Mouse (Mus musculus): ENCODE measurements at regions not wholly inside any gene's neighbourhood (a gene's known extent, or its start where the extent isn't known, plus 50 kb on each side); places are given as distances from the start of the nearest gene placed in this dataset.

DNA sequence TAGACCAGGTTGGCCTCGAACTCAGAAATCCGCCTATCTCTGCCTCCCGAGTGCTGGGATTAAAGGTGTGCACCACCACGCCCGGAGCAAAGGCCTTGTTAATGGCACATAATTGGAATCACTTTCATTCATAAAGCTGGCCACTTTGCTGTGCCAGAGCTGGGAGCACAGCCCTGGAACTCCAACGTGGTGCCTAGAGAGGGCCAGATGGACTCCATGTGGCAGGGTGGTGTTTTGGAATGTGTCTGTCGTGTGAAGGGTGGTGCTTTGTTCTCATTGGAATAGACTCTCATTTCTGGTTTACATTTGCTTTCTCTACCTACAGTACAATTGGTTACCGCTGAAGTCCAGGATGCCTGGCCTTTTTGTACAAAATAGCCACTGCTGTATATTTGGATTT lies 150.2 kb downstream of the Cartpt start:
- no peak for ATAC-seq (replicated peaks in 1 of 2; ENCODE audit: insufficient read depth in 1 of 2, low FRiP score in 2 of 2, low TSS enrichment in 1 of 2, low read depth in 1 of 2, poor library complexity in 2 of 2, severe bottlenecking in 2 of 2)

DNA sequence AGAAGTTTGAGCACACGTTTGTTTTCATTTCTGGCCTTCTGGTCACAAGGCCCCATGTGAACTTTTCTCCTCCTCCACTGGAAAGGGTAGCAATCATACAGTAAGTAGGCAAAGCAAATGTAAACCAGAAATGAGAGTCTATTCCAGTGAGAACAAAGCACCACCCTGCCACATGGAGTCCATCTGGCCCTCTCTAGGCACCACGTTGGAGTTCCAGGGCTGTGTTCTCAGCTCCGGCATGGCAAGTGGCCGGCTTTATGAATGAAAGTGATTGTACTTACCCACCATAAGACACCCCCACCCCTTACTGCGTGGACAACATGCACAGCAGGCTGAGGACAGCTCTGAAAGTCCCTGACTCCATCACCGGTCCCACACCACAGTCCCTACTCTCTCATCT lies 151.5 kb downstream of the Cartpt start:
- no peak for ATAC-seq (replicated peaks in 1 of 2; ENCODE audit: insufficient read depth in 1 of 2, low FRiP score in 2 of 2, low TSS enrichment in 1 of 2, low read depth in 1 of 2, poor library complexity in 2 of 2, severe bottlenecking in 2 of 2)

- ATAC-seq (replicated peaks in 1 of 2; ENCODE audit: insufficient read depth in 1 of 2, low FRiP score in 2 of 2, low TSS enrichment in 1 of 2, low read depth in 1 of 2, poor library complexity in 2 of 2, severe bottlenecking in 2 of 2): no peak
Observed at GRCm38 (mm10) chr13:99748128-99748527, 152.8 kb downstream of the Cartpt start.

DNA sequence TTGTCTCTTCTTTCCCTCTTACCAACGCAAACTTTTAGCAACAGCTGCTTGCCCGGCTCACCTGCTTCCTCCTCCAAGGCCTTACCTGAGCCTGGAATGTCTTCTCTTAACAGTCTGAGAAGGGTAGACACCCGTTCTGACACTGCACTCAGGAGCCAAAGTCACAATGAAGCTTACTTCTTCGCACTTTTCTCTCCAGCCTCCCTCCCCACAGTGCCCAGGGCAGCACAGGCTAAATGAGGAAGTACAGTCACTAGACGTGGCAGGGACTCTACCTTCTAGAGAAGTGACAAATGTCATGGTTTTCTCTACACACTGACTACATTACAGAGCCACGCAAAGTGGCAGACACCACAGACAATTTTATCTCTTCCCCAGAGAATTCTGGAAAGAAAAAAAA lies 155.4 kb downstream of the Cartpt start:
- ATAC-seq (replicated peaks in 1 of 2; ENCODE audit: insufficient read depth in 1 of 2, low FRiP score in 2 of 2, low TSS enrichment in 1 of 2, low read depth in 1 of 2, poor library complexity in 2 of 2, severe bottlenecking in 2 of 2): peak; percentile 84 to 87

GRCm38 (mm10) chr13:99744790-99745120 lies 156.1 kb downstream of the Cartpt start:
- no peak for ATAC-seq (replicated peaks in 1 of 2; ENCODE audit: insufficient read depth in 1 of 2, low FRiP score in 2 of 2, low TSS enrichment in 1 of 2, low read depth in 1 of 2, poor library complexity in 2 of 2, severe bottlenecking in 2 of 2)

DNA sequence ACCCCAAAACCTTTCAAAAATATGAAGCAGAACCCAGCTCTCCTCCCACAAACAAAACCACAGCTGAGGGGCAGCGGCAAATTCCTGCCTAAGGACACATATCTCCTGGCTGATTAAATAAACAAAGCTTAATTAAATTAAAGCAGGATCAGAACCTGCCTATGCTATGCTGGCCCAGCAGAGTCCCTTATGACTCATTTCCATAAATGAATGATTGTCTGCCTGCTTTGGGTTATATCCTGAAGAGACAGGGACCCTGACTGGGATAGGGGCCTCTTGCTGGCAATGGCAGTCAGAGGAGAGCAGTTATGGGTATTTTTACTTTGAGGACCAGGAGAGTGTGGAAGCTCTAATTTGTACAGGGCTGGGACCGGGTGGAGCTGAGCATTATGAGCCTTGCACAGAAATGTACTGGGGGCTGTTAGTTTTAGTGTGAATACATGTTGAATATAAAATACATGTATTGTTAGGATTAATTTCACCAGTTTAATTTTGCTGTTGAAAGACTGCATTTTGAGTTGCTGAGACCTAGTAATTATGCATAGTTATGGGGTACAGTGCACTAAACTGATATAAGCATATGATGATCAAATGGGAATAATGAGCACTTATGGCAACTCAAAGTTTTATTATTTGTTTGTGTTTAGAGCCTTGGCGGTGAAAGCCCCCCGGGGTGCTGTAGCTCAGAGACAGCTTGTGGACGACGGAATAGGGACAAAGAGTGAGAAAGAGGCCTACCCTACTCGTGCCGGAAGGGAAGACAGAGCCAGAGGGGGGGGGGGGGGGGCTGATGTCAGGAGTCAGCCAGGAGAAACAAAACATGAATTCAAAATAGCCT lies 156.7 kb downstream of the Cartpt start:
- no peak for ATAC-seq (replicated peaks in 1 of 2; ENCODE audit: insufficient read depth in 1 of 2, low FRiP score in 2 of 2, low TSS enrichment in 1 of 2, low read depth in 1 of 2, poor library complexity in 2 of 2, severe bottlenecking in 2 of 2)

DNA sequence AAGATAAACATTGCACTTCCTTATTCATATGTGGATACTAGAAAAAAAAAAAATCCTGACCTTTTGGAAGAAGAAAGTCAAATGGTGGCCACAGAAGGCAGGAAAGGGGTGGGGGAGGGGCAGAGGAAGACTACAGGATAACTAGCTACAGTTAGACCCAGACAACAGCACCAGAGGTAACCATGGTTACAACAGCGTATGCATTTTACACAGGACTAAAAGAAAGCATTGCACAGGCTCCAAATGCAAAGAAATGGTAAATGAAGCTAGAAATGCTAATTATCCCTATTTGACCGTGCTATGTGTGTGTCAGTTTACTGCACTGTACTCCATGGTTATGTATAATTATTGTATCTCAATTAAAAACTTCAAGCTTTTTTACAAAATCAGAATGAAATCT lies 158.4 kb downstream of the Cartpt start:
- ATAC-seq (replicated peaks in 1 of 2; ENCODE audit: insufficient read depth in 1 of 2, low FRiP score in 2 of 2, low TSS enrichment in 1 of 2, low read depth in 1 of 2, poor library complexity in 2 of 2, severe bottlenecking in 2 of 2): no peak

GRCm38 (mm10) chr13:99741981-99742380 lies 158.9 kb downstream of the Cartpt start:
- ATAC-seq (replicated peaks in 1 of 2; ENCODE audit: insufficient read depth in 1 of 2, low FRiP score in 2 of 2, low TSS enrichment in 1 of 2, low read depth in 1 of 2, poor library complexity in 2 of 2, severe bottlenecking in 2 of 2): no peak

DNA sequence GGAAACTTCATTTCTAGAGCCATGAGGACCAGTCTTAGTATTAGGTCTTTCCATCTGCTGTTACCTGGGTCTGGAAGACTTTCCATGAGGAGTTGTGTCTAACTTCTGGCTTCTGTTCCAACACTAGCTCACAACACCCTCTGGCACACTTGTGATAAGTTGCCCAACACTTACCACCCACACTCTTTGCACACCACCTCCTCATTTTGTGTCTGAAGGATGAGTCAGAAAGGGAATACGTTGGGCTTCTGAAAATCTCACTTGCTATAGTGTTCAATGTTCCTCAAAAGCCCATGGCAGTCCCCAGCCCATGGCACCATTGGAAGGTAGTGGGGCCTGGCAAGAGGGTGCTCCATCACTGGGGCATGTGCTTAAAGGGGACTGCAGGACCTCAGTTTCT lies 161.5 kb downstream of the Cartpt start:
- ATAC-seq (replicated peaks in 1 of 2; ENCODE audit: insufficient read depth in 1 of 2, low FRiP score in 2 of 2, low TSS enrichment in 1 of 2, low read depth in 1 of 2, poor library complexity in 2 of 2, severe bottlenecking in 2 of 2): no peak

GRCm38 (mm10) chr13:99737271-99737670 lies 163.6 kb downstream of the Cartpt start:
- no peak for ATAC-seq (replicated peaks in 1 of 2; ENCODE audit: insufficient read depth in 1 of 2, low FRiP score in 2 of 2, low TSS enrichment in 1 of 2, low read depth in 1 of 2, poor library complexity in 2 of 2, severe bottlenecking in 2 of 2)

DNA sequence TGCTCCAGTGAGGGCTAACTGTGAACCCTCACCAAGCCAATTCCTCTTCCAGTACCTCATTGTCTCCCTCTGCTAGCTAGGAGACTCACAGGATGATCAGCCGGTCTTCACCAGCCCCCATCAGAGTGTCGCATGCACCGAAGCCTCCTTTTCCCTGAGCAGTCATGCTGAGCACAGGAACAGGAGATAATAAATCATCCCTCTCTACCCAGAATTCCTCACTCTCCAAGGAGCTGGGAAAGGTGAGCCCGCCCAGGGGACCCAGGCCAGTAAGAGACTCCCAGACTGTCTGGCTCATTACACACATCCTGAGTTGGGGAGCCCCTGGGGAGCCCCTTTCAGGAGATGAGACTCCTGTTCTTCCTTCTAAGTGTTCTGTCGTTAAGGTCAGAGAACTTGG lies 171.7 kb downstream of the Cartpt start:
- ATAC-seq (replicated peaks in 1 of 2; ENCODE audit: insufficient read depth in 1 of 2, low FRiP score in 2 of 2, low TSS enrichment in 1 of 2, low read depth in 1 of 2, poor library complexity in 2 of 2, severe bottlenecking in 2 of 2): no peak

- no peak for ATAC-seq (replicated peaks in 1 of 2; ENCODE audit: insufficient read depth in 1 of 2, low FRiP score in 2 of 2, low TSS enrichment in 1 of 2, low read depth in 1 of 2, poor library complexity in 2 of 2, severe bottlenecking in 2 of 2)
Observed at GRCm38 (mm10) chr13:99724245-99724644, 176.6 kb downstream of the Cartpt start.

GRCm38 (mm10) chr13:99723237-99723981 lies 177.5 kb downstream of the Cartpt start:
- ATAC-seq (replicated peaks in 1 of 2; ENCODE audit: insufficient read depth in 1 of 2, low FRiP score in 2 of 2, low TSS enrichment in 1 of 2, low read depth in 1 of 2, poor library complexity in 2 of 2, severe bottlenecking in 2 of 2): no peak

GRCm38 (mm10) chr13:99720566-99720965 lies 180.3 kb downstream of the Cartpt start:
- ATAC-seq (replicated peaks in 1 of 2; ENCODE audit: insufficient read depth in 1 of 2, low FRiP score in 2 of 2, low TSS enrichment in 1 of 2, low read depth in 1 of 2, poor library complexity in 2 of 2, severe bottlenecking in 2 of 2): no peak

- ATAC-seq (replicated peaks in 1 of 2; ENCODE audit: insufficient read depth in 1 of 2, low FRiP score in 2 of 2, low TSS enrichment in 1 of 2, low read depth in 1 of 2, poor library complexity in 2 of 2, severe bottlenecking in 2 of 2): no peak
Observed at GRCm38 (mm10) chr13:99696559-99696890, 180.2 kb upstream of the Map1b start.

GRCm38 (mm10) chr13:99695874-99696558 lies 179.7 kb upstream of the Map1b start:
- no peak for ATAC-seq (replicated peaks in 1 of 2; ENCODE audit: insufficient read depth in 1 of 2, low FRiP score in 2 of 2, low TSS enrichment in 1 of 2, low read depth in 1 of 2, poor library complexity in 2 of 2, severe bottlenecking in 2 of 2)

DNA sequence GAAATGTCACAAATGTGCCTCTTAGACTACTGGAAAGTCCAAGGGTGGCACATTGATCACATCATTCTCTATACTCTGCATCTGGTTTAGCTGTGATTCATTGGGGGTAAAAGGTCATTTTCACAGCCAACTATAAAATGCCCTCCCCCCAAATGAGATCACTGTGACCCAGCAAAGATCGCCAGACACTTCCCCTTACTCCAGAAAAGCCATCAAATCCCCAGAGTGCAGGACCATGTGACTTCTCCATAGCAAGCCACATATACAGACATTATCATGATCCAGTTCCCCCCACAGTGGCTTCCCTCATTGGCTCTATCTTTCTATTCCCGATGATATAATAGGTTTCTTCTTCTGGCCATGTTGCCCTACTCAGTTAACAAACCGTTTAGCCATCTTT lies 163.6 kb upstream of the Map1b start:
- no peak for ATAC-seq (replicated peaks in 1 of 2; ENCODE audit: insufficient read depth in 1 of 2, low FRiP score in 2 of 2, low TSS enrichment in 1 of 2, low read depth in 1 of 2, poor library complexity in 2 of 2, severe bottlenecking in 2 of 2)

- peak in 1 of 2 experiments; percentile 37; a peak in 1 of 4 replicates for ATAC-seq (replicated peaks in 1 of 2; ENCODE audit: insufficient read depth in 1 of 2, low FRiP score in 2 of 2, low TSS enrichment in 1 of 2, low read depth in 1 of 2, poor library complexity in 2 of 2, severe bottlenecking in 2 of 2)
Observed at GRCm38 (mm10) chr13:99679430-99679829, 163.1 kb upstream of the Map1b start.
